Mouse (Mus musculus) left cerebral cortex, adult 11 months (tissue): Measurements from ENCODE around the gene Nckap5.

Source experiments
- DNase-seq: peaks from one replicate; pipeline ENCODE4 v3.0.0; 2022; ENCODE audit warnings: low spot score

Gene Nckap5

GRCm38 (mm10) chr1:126700978-126701320 lies 129.7 kb downstream of the Nckap5 start:
- DNase-seq: no peak

- DNase-seq: no peak
These were observed 130.3 kb downstream of the Nckap5 start for GRCm38 (mm10) chr1:126700063-126700977.

GRCm38 (mm10) chr1:126693585-126693984 lies 137.0 kb downstream of the Nckap5 start:
- DNase-seq: no peak

GRCm38 (mm10) chr1:126688593-126688992 lies 142.0 kb downstream of the Nckap5 start:
- peak; percentile 18 for DNase-seq

GRCm38 (mm10) chr1:126686678-126687077 lies 143.9 kb downstream of the Nckap5 start:
- no peak for DNase-seq

- peak; percentile 31 for DNase-seq
These were observed 146.8 kb downstream of the Nckap5 start for GRCm38 (mm10) chr1:126683621-126684445.

GRCm38 (mm10) chr1:126681773-126682172 lies 148.8 kb downstream of the Nckap5 start:
- DNase-seq: no peak

- DNase-seq: no peak
These were observed 151.3 kb downstream of the Nckap5 start for GRCm38 (mm10) chr1:126679348-126679747.

GRCm38 (mm10) chr1:126677280-126677679 lies 153.3 kb downstream of the Nckap5 start:
- DNase-seq: no peak

GRCm38 (mm10) chr1:126676769-126677168 lies 153.8 kb downstream of the Nckap5 start:
- no peak for DNase-seq

GRCm38 (mm10) chr1:126675142-126675541 lies 155.5 kb downstream of the Nckap5 start:
- DNase-seq: no peak

- no peak for DNase-seq
These were observed 157.4 kb downstream of the Nckap5 start for GRCm38 (mm10) chr1:126673238-126673637.

- DNase-seq: no peak
These were observed 160.1 kb downstream of the Nckap5 start for GRCm38 (mm10) chr1:126670507-126670906.

- DNase-seq: no peak
These were observed 170.2 kb downstream of the Nckap5 start for GRCm38 (mm10) chr1:126660098-126660999.

GRCm38 (mm10) chr1:126658731-126659130 lies 171.9 kb downstream of the Nckap5 start:
- no peak for DNase-seq

- peak; percentile 58 for DNase-seq
These were observed 174.4 kb downstream of the Nckap5 start for GRCm38 (mm10) chr1:126656246-126656645.

- no peak for DNase-seq
These were observed 178.5 kb downstream of the Nckap5 start for GRCm38 (mm10) chr1:126652085-126652484.

- DNase-seq: no peak
These were observed 179.8 kb downstream of the Nckap5 start for GRCm38 (mm10) chr1:126650806-126651205.

GRCm38 (mm10) chr1:126642751-126643150 lies 187.8 kb downstream of the Nckap5 start:
- DNase-seq: no peak

GRCm38 (mm10) chr1:126639463-126639862 lies 191.1 kb downstream of the Nckap5 start:
- no peak for DNase-seq

- no peak for DNase-seq
These were observed 193.1 kb downstream of the Nckap5 start for GRCm38 (mm10) chr1:126637515-126637914.

GRCm38 (mm10) chr1:126626206-126626605 lies 204.4 kb downstream of the Nckap5 start:
- DNase-seq: no peak
